Mouse (Mus musculus): ENCODE measurements around the gene Sh3bgr. TPM values are rescaled to one million over a fixed set of nuclear protein-coding genes. Genes with fewer than 3 reads are reported as not detected.

Sh3bgr gene
- polyA plus RNA-seq, 1 experiment: 8.9 TPM

GRCm38 (mm10) chr16:96222452-96222851, 22.2 kb downstream of the Sh3bgr start:
- TF ChIP-seq CTCF (IDR thresholded peaks at IDR 0.05; ENCODE audit: borderline replicate concordance, control insufficient read depth, extremely low read depth, insufficient read depth, low read length, poor library complexity) (no peak), POLR2A (IDR thresholded peaks at IDR 0.05; ENCODE audit: control insufficient read depth, extremely low read depth, insufficient read depth, low read length, poor library complexity) (no peak)
- WGBS: 98% methylated on average over 1 of the region's 1 CpGs

GRCm38 (mm10) chr16:96228438-96228837, 28.2 kb downstream of the Sh3bgr start:
- no peak overlapping the region for H3K27ac ChIP-seq (ENCODE audit: control insufficient read depth, insufficient read depth, low read length)
- no peaks in the 10 kb centered on the region for H3K27me3 ChIP-seq (ENCODE audit: control insufficient read depth, insufficient read depth, low read length)
- TF ChIP-seq CTCF (IDR thresholded peaks at IDR 0.05; ENCODE audit: borderline replicate concordance, control insufficient read depth, extremely low read depth, insufficient read depth, low read length, poor library complexity) (no peak), POLR2A (IDR thresholded peaks at IDR 0.05; ENCODE audit: control insufficient read depth, extremely low read depth, insufficient read depth, low read length, poor library complexity) (no peak)
- WGBS: 28% methylated on average over 13 of the region's 13 CpGs
- no peak overlapping the region for H3K4me3 ChIP-seq (ENCODE audit: control insufficient read depth, insufficient read depth, low read length)
- no peak for DNase-seq
- H3K4me1 ChIP-seq (replicated peaks; ENCODE audit: control insufficient read depth, insufficient read depth, low read length): 0 out of 2 replicates have a peak, but pooled peaks cover 2% of the 10 kb centered on the region
- no peaks in the 10 kb centered on the region for H3K36me3 ChIP-seq (ENCODE audit: control insufficient read depth, insufficient read depth, low read length)

More at GRCm38 (mm10) chr16:96222452-96222851, 22.2 kb downstream of the Sh3bgr start:
- Histone ChIP-seq H3K4me3 (ENCODE audit: control insufficient read depth, insufficient read depth, low read length) (no peak overlapping the region), H3K27ac (ENCODE audit: control insufficient read depth, insufficient read depth, low read length) (no peak overlapping the region), H3K27me3 (ENCODE audit: control insufficient read depth, insufficient read depth, low read length) (no peaks in the 10 kb centered on the region), H3K36me3 (ENCODE audit: control insufficient read depth, insufficient read depth, low read length) (no peaks in the 10 kb centered on the region), H3K4me1 (replicated peaks; ENCODE audit: control insufficient read depth, insufficient read depth, low read length) (no peaks in the 10 kb centered on the region)
- no peak for DNase-seq

GRCm38 (mm10) chr16:96229044-96229555, 28.9 kb downstream of the Sh3bgr start:
- no peak overlapping the region for H3K27ac ChIP-seq (ENCODE audit: control insufficient read depth, insufficient read depth, low read length)

GRCm38 (mm10) chr16:96230411-96230810, 30.2 kb downstream of the Sh3bgr start:
- TF ChIP-seq CTCF (IDR thresholded peaks at IDR 0.05; ENCODE audit: borderline replicate concordance, control insufficient read depth, extremely low read depth, insufficient read depth, low read length, poor library complexity): peak; percentile 88
- no peak for TF ChIP-seq POLR2A (IDR thresholded peaks at IDR 0.05; ENCODE audit: control insufficient read depth, extremely low read depth, insufficient read depth, low read length, poor library complexity)
- no peak overlapping the region for H3K4me3 ChIP-seq (ENCODE audit: control insufficient read depth, insufficient read depth, low read length)
- H3K27ac ChIP-seq (ENCODE audit: control insufficient read depth, insufficient read depth, low read length): no peak overlapping the region
- WGBS: 40% methylated on average over 11 of the region's 11 CpGs
- no peaks in the 10 kb centered on the region for H3K27me3 ChIP-seq (ENCODE audit: control insufficient read depth, insufficient read depth, low read length)
- no peaks in the 10 kb centered on the region for H3K36me3 ChIP-seq (ENCODE audit: control insufficient read depth, insufficient read depth, low read length)
- DNase-seq: peak; percentile 78
- 0 out of 2 replicates have a peak, but pooled peaks cover 2% of the 10 kb centered on the region for H3K4me1 ChIP-seq (replicated peaks; ENCODE audit: control insufficient read depth, insufficient read depth, low read length)

More at GRCm38 (mm10) chr16:96229044-96229555, 28.9 kb downstream of the Sh3bgr start:
- Histone ChIP-seq H3K27me3 (ENCODE audit: control insufficient read depth, insufficient read depth, low read length) (no peaks in the 10 kb centered on the region), H3K4me3 (ENCODE audit: control insufficient read depth, insufficient read depth, low read length) (no peak overlapping the region), H3K36me3 (ENCODE audit: control insufficient read depth, insufficient read depth, low read length) (no peaks in the 10 kb centered on the region), H3K4me1 (replicated peaks; ENCODE audit: control insufficient read depth, insufficient read depth, low read length) (0 out of 2 replicates have a peak, but pooled peaks cover 2% of the 10 kb centered on the region)
- DNase-seq: no peak
- WGBS: 88% methylated on average over 8 of the region's 8 CpGs
- TF ChIP-seq POLR2A (IDR thresholded peaks at IDR 0.05; ENCODE audit: control insufficient read depth, extremely low read depth, insufficient read depth, low read length, poor library complexity) (no peak), CTCF (IDR thresholded peaks at IDR 0.05; ENCODE audit: borderline replicate concordance, control insufficient read depth, extremely low read depth, insufficient read depth, low read length, poor library complexity) (no peak)

- H3K27ac ChIP-seq (ENCODE audit: control insufficient read depth, insufficient read depth, low read length): no peak overlapping the region
- H3K36me3 ChIP-seq (ENCODE audit: control insufficient read depth, insufficient read depth, low read length): no peaks in the 10 kb centered on the region
- H3K4me1 ChIP-seq (replicated peaks; ENCODE audit: control insufficient read depth, insufficient read depth, low read length): peaks cover 7% of the 10 kb centered on the region; the same call in 1 of the 2 replicates
- TF ChIP-seq POLR2A (IDR thresholded peaks at IDR 0.05; ENCODE audit: control insufficient read depth, extremely low read depth, insufficient read depth, low read length, poor library complexity): no peak
- TF ChIP-seq CTCF (IDR thresholded peaks at IDR 0.05; ENCODE audit: borderline replicate concordance, control insufficient read depth, extremely low read depth, insufficient read depth, low read length, poor library complexity): no peak
- H3K4me3 ChIP-seq (ENCODE audit: control insufficient read depth, insufficient read depth, low read length): no peak overlapping the region
- DNase-seq: no peak
- no peaks in the 10 kb centered on the region for H3K27me3 ChIP-seq (ENCODE audit: control insufficient read depth, insufficient read depth, low read length)
- 96% methylated on average over 4 of the region's 4 CpGs for WGBS
Observed at GRCm38 (mm10) chr16:96231251-96231650, 31.0 kb downstream of the Sh3bgr start.

- Histone ChIP-seq H3K27ac (ENCODE audit: control insufficient read depth, insufficient read depth, low read length) (no peak overlapping the region), H3K4me3 (ENCODE audit: control insufficient read depth, insufficient read depth, low read length) (no peak overlapping the region), H3K36me3 (ENCODE audit: control insufficient read depth, insufficient read depth, low read length) (no peaks in the 10 kb centered on the region), H3K27me3 (ENCODE audit: control insufficient read depth, insufficient read depth, low read length) (no peaks in the 10 kb centered on the region), H3K4me1 (replicated peaks; ENCODE audit: control insufficient read depth, insufficient read depth, low read length) (peaks cover 7% of the 10 kb centered on the region; the same call in 1 of the 2 replicates)
- no peak for TF ChIP-seq POLR2A (IDR thresholded peaks at IDR 0.05; ENCODE audit: control insufficient read depth, extremely low read depth, insufficient read depth, low read length, poor library complexity)
- no peak for TF ChIP-seq CTCF (IDR thresholded peaks at IDR 0.05; ENCODE audit: borderline replicate concordance, control insufficient read depth, extremely low read depth, insufficient read depth, low read length, poor library complexity)
- no peak for DNase-seq
- WGBS: 97% methylated on average over 8 of the region's 8 CpGs
Observed at GRCm38 (mm10) chr16:96231974-96232373, 31.7 kb downstream of the Sh3bgr start.

Measured in thymus, adult 2 months (tissue).